Mouse (Mus musculus) MEL (cell line): ENCODE measurements at regions not wholly inside any gene's neighbourhood (a gene's known extent, or its start where the extent isn't known, plus 50 kb on each side); places are given as distances from the start of the nearest gene placed in this dataset.
A peak's percentile ranks its signal among the peaks of the same experiment; 100 is the strongest.

Experiments
- DNase-seq: peaks from one replicate; pipeline ENCODE4 v3.0.0; 2011; ENCODE audit warnings: low read depth, low spot score
- H3K27ac ChIP-seq: 2 replicates; pipeline ENCODE4 v1.5.1; 2012; ENCODE audit warnings: low read depth, mild to moderate bottlenecking, control low read depth, low read length, moderate library complexity; ENCODE audit not compliant: control insufficient read depth
- H3K27me3 ChIP-seq, 2 experiments: fragments of 150-350 bp in 1 of 2; sonication (generic) in 1 of 2; 2 replicates each; pipeline ENCODE4 v1.6.1; 2012; ENCODE audit warnings: low read length in 2 of 2, mild to moderate bottlenecking in 2 of 2, improper control_type of control experiment in 1 of 2, moderate library complexity in 1 of 2; ENCODE audit not compliant: insufficient read depth in 2 of 2, control insufficient read depth in 1 of 2
- H3K36me3 ChIP-seq, 2 experiments: 2 replicates each; pipeline ENCODE4 v1.6.1; 2012 to 2014; ENCODE audit warnings: low read length in 2 of 2, improper control_type of control experiment in 1 of 2, inconsistent platforms in 1 of 2, mild to moderate bottlenecking in 1 of 2; ENCODE audit not compliant: insufficient read depth in 2 of 2, control insufficient read depth in 1 of 2
- H3K4me1 ChIP-seq, 2 experiments: fragments of 150-350 bp in 1 of 2; sonication (generic) in 1 of 2; 2 replicates each; pipeline ENCODE4 v1.6.1; 2012; ENCODE audit warnings: low read length in 2 of 2, improper control_type of control experiment in 1 of 2, mild to moderate bottlenecking in 1 of 2; ENCODE audit not compliant: insufficient read depth in 2 of 2, control insufficient read depth in 1 of 2
- H3K4me3 ChIP-seq, 2 experiments: fragments of 150-350 bp in 1 of 2; sonication (generic) in 1 of 2; 2 replicates each; pipeline ENCODE4 v1.5.1; 2012; ENCODE audit warnings: low read depth in 2 of 2, low read length in 2 of 2, mild to moderate bottlenecking in 2 of 2, moderate library complexity in 2 of 2, control low read depth in 1 of 2, improper control_type of control experiment in 1 of 2; ENCODE audit not compliant: control insufficient read depth in 1 of 2, insufficient read depth in 1 of 2
- H3K79me2 ChIP-seq: 2 replicates; pipeline ENCODE4 v1.6.1; 2012; ENCODE audit warnings: mild to moderate bottlenecking, low read length, moderate library complexity; ENCODE audit not compliant: control insufficient read depth, poor library complexity, insufficient read depth
- H3K9ac ChIP-seq: 2 replicates; pipeline ENCODE4 v1.6.1; 2012; ENCODE audit warnings: low read depth, mild to moderate bottlenecking, control low read depth, low read length, moderate library complexity; ENCODE audit not compliant: control insufficient read depth, poor library complexity, severe bottlenecking
- H3K9me3 ChIP-seq: fragments of 150-350 bp; sonication (generic); replicated peaks from 2 replicates; pipeline ENCODE4 v1.6.1; 2012; ENCODE audit warnings: mild to moderate bottlenecking, low read length, improper control_type of control experiment, moderate library complexity; ENCODE audit not compliant: insufficient read depth
- BHLHE40 ChIP-seq: IDR thresholded peaks from 2 replicates; pipeline ENCODE4 v1.6.1; 2012; ENCODE audit warnings: low read depth, mild to moderate bottlenecking, inconsistent platforms, low read length, improper control_type of control experiment, borderline replicate concordance
- CHD1 ChIP-seq: IDR thresholded peaks from 2 replicates; pipeline ENCODE4 v1.6.1; 2012; ENCODE audit warnings: low read depth, mild to moderate bottlenecking, inconsistent platforms, low read length, improper control_type of control experiment
- ELF1 ChIP-seq: IDR thresholded peaks from 2 replicates; pipeline ENCODE4 v1.6.1; 2014; ENCODE audit warnings: low read depth, mild to moderate bottlenecking, inconsistent platforms, low read length, improper control_type of control experiment, moderate library complexity
- EP300 ChIP-seq, 2 experiments: IDR thresholded peaks; 2 replicates each; pipeline ENCODE4 v1.6.1; 2011; ENCODE audit warnings: improper control_type of control experiment in 2 of 2, low read length in 2 of 2, low read depth in 1 of 2, mild to moderate bottlenecking in 1 of 2
- ETS1 ChIP-seq: IDR thresholded peaks from 2 replicates; pipeline ENCODE4 v1.6.1; 2012; ENCODE audit warnings: low read depth, mild to moderate bottlenecking, inconsistent platforms, low read length, improper control_type of control experiment, moderate library complexity
- MAFK ChIP-seq: IDR thresholded peaks from 2 replicates; pipeline ENCODE4 v1.6.1; 2011; ENCODE audit warnings: low read depth, mild to moderate bottlenecking, low read length, improper control_type of control experiment, borderline replicate concordance
- MAX ChIP-seq: IDR thresholded peaks from 2 replicates; pipeline ENCODE4 v1.6.1; 2011; ENCODE audit warnings: low read length, improper control_type of control experiment
- MXI1 ChIP-seq: IDR thresholded peaks from 2 replicates; pipeline ENCODE4 v1.6.1; 2011; ENCODE audit warnings: mild to moderate bottlenecking, low read depth, low read length, improper control_type of control experiment
- MYC ChIP-seq: IDR thresholded peaks from 2 replicates; pipeline ENCODE4 v1.6.1; 2011; ENCODE audit warnings: low read depth, mild to moderate bottlenecking, low read length, improper control_type of control experiment, moderate library complexity
- POLR2A ChIP-seq, 2 experiments: IDR thresholded peaks; 2 replicates each; pipeline ENCODE4 v1.6.1; 2011 to 2012; ENCODE audit warnings: low read length in 2 of 2, mild to moderate bottlenecking in 2 of 2, control low read depth in 1 of 2, improper control_type of control experiment in 1 of 2, low read depth in 1 of 2, moderate library complexity in 1 of 2; ENCODE audit not compliant: control insufficient read depth in 1 of 2, insufficient read depth in 1 of 2, poor library complexity in 1 of 2
- RCOR1 ChIP-seq: IDR thresholded peaks from 2 replicates; pipeline ENCODE4 v1.6.1; 2012; ENCODE audit warnings: low read depth, mild to moderate bottlenecking, inconsistent platforms, low read length, improper control_type of control experiment
- SIN3A ChIP-seq: IDR thresholded peaks from 2 replicates; pipeline ENCODE4 v1.6.1; 2012; ENCODE audit warnings: low read length, improper control_type of control experiment, inconsistent platforms
- TBP ChIP-seq: IDR thresholded peaks from 2 replicates; pipeline ENCODE4 v1.8.0; 2011; ENCODE audit warnings: low read depth, low read length, improper control_type of control experiment
- ZC3H11A ChIP-seq: IDR thresholded peaks from 2 replicates; pipeline ENCODE4 v1.6.1; 2012; ENCODE audit warnings: low read depth, mild to moderate bottlenecking, inconsistent platforms, low read length, improper control_type of control experiment

- Histone ChIP-seq H3K4me3 (no peak overlapping the region), H3K4me1 (peaks cover 8 to 15% of the 10 kb centered on the region in 2 experiments)
Measured at GRCm38 (mm10) chr10:42093176-42093759, 75.0 kb upstream of the Armc2 start.

GRCm38 (mm10) chr10:42092500-42092899 lies 74.3 kb upstream of the Armc2 start:
- Histone ChIP-seq H3K9me3 (no peaks in the 10 kb centered on the region), H3K27me3 (no peaks in the 10 kb centered on the region; a peak in 2 of 4 replicates), H3K9ac (no peak overlapping the region), H3K27ac (no peak overlapping the region), H3K4me1 (peaks cover 8 to 15% of the 10 kb centered on the region in 2 experiments), H3K79me2 (no peaks in the 10 kb centered on the region), H3K4me3 (no peak overlapping the region), H3K36me3 (peaks cover 0 to 6% of the 10 kb centered on the region in 2 experiments; a peak in 2 of 4 replicates)
- TF ChIP-seq ZC3H11A (no peak), POLR2A (IDR thresholded peaks at IDR 0.05; ENCODE audit: control insufficient read depth in 1 of 2, insufficient read depth in 1 of 2, low read depth in 1 of 2, low read length in 2 of 2, poor library complexity in 1 of 2) (no peak), ETS1 (no peak)
- no peak for DNase-seq

More at GRCm38 (mm10) chr10:42093176-42093759, 75.0 kb upstream of the Armc2 start:
- Histone ChIP-seq H3K27ac (no peak overlapping the region), H3K79me2 (no peaks in the 10 kb centered on the region), H3K27me3 (no peaks in the 10 kb centered on the region; a peak in 2 of 4 replicates), H3K9me3 (no peaks in the 10 kb centered on the region), H3K36me3 (peaks cover 0 to 6% of the 10 kb centered on the region in 2 experiments; a peak in 2 of 4 replicates)
- no peak for TF ChIP-seq MAX
- no peak for TF ChIP-seq CHD1
- no peak for TF ChIP-seq MAFK
- TF ChIP-seq TBP: no peak
- TF ChIP-seq ZC3H11A: no peak
- TF ChIP-seq, all 39 proteins: peak for 0
- DNase-seq: no peak
- H3K9ac ChIP-seq: no peak overlapping the region

GRCm38 (mm10) chr10:42091546-42092168 lies 73.4 kb upstream of the Armc2 start:
- peaks cover 0 to 6% of the 10 kb centered on the region in 2 experiments; a peak in 2 of 4 replicates for H3K36me3 ChIP-seq
- TF ChIP-seq MAX (0 out of 2 replicates have a peak, but pooled peaks have one; percentile 26), BHLHE40 (peak; percentile 31; the same call in 1 of the 2 replicates), POLR2A (IDR thresholded peaks at IDR 0.05; ENCODE audit: control insufficient read depth in 1 of 2, insufficient read depth in 1 of 2, low read depth in 1 of 2, low read length in 2 of 2, poor library complexity in 1 of 2) (no peak), RCOR1 (0 out of 2 replicates have a peak, but pooled peaks have one; percentile 21), SIN3A (0 out of 2 replicates have a peak, but pooled peaks have one; percentile 31), EP300 (IDR thresholded peaks at IDR 0.05; ENCODE audit: low read depth in 1 of 2, low read length in 2 of 2) (peak in 1 of 2 experiments; percentile 17; a peak in 1 of 4 replicates), MXI1 (peak; percentile 53; the same call in 1 of the 2 replicates), ELF1 (no peak), ETS1 (peak; percentile 28; the same call in 1 of the 2 replicates), MYC (no peak)
- no peaks in the 10 kb centered on the region; a peak in 2 of 4 replicates for H3K27me3 ChIP-seq
- peak; percentile 29 for DNase-seq
- H3K4me3 ChIP-seq: no peak overlapping the region
- no peaks in the 10 kb centered on the region for H3K79me2 ChIP-seq
- H3K27ac ChIP-seq: no peak overlapping the region
- peaks cover 8 to 15% of the 10 kb centered on the region in 2 experiments for H3K4me1 ChIP-seq
- H3K9me3 ChIP-seq: no peaks in the 10 kb centered on the region
- no peak overlapping the region for H3K9ac ChIP-seq
